Mouse (Mus musculus): Measurements from ENCODE around the gene Casr. TPM values are rescaled to one million over a fixed set of nuclear protein-coding genes. Genes with fewer than 3 reads are reported as not detected.

Casr gene
- polyA plus RNA-seq, 1 experiment from 2014 or later = 0.06 TPM

- Histone ChIP-seq H3K4me2 (replicated peaks) (no peak overlapping the region), H3K9ac (no peak overlapping the region), H3K9me3 (no peaks in the 10 kb centered on the region), H3K4me3 (replicated peaks) (no peak overlapping the region), H3K4me1 (replicated peaks) (no peaks in the 10 kb centered on the region), H3K36me3 (no peaks in the 10 kb centered on the region), H3K27me3 (replicated peaks) (no peaks in the 10 kb centered on the region), H3K27ac (no peak overlapping the region)
- ATAC-seq = no peak
- WGBS = 73% methylated on average over 2 of the region's 2 CpGs
Observed at GRCm38 (mm10) chr16:36467936-36468335, 94.0 kb downstream of the Casr start.

GRCm38 (mm10) chr16:36465436-36465835 lies 96.5 kb downstream of the Casr start:
- Histone ChIP-seq H3K4me2 (replicated peaks) (no peak overlapping the region), H3K27me3 (replicated peaks) (no peaks in the 10 kb centered on the region), H3K27ac (no peak overlapping the region), H3K9ac (no peak overlapping the region), H3K4me3 (replicated peaks) (no peak overlapping the region), H3K9me3 (no peaks in the 10 kb centered on the region), H3K36me3 (no peaks in the 10 kb centered on the region), H3K4me1 (replicated peaks) (no peaks in the 10 kb centered on the region)
- WGBS = 86% methylated on average over 3 of the region's 3 CpGs
- ATAC-seq = no peak

- Histone ChIP-seq H3K4me2 (replicated peaks) (no peak overlapping the region), H3K9ac (no peak overlapping the region), H3K4me1 (replicated peaks) (no peaks in the 10 kb centered on the region), H3K27ac (no peak overlapping the region), H3K36me3 (no peaks in the 10 kb centered on the region), H3K27me3 (replicated peaks) (no peaks in the 10 kb centered on the region), H3K4me3 (replicated peaks) (no peak overlapping the region), H3K9me3 (no peaks in the 10 kb centered on the region)
- 82% methylated on average over 4 of the region's 4 CpGs for WGBS
- ATAC-seq = no peak
Observed at GRCm38 (mm10) chr16:36464076-36464475, 97.9 kb downstream of the Casr start.

- H3K4me3 ChIP-seq (replicated peaks) = no peak overlapping the region
- H3K4me1 ChIP-seq (replicated peaks) = no peaks in the 10 kb centered on the region
- H3K9ac ChIP-seq = no peak overlapping the region
- no peaks in the 10 kb centered on the region for H3K27me3 ChIP-seq (replicated peaks)
- no peaks in the 10 kb centered on the region for H3K9me3 ChIP-seq
- no peak overlapping the region for H3K27ac ChIP-seq
- no peak overlapping the region for H3K4me2 ChIP-seq (replicated peaks)
- 53% methylated on average over 2 of the region's 2 CpGs for WGBS
- no peak for ATAC-seq
- no peaks in the 10 kb centered on the region for H3K36me3 ChIP-seq
Observed at GRCm38 (mm10) chr16:36460426-36460825, 101.5 kb downstream of the Casr start.

GRCm38 (mm10) chr16:36455342-36455802 lies 106.6 kb downstream of the Casr start, which contains the start of gene Stfa3:
Stfa3 (minus strand) TSS chr16:36455392.
- H3K4me1 ChIP-seq (replicated peaks) = no peaks in the 10 kb centered on the region
- no peak within 1 kb of the TSS for H3K27ac ChIP-seq
- H3K36me3 ChIP-seq = no peaks in the 10 kb centered on the region
- no peak within 1 kb of the TSS for H3K9ac ChIP-seq
- no peak within 1 kb of the TSS for H3K4me3 ChIP-seq (replicated peaks)
- H3K9me3 ChIP-seq = no peaks in the 10 kb centered on the region
- no peaks in the 10 kb centered on the region for H3K27me3 ChIP-seq (replicated peaks)
- no peak within 1 kb of the TSS for H3K4me2 ChIP-seq (replicated peaks)
- ATAC-seq = no peak
- WGBS = 67% methylated on average over 4 of the region's 4 CpGs

Other genes starting within 250 kb of the Casr start
- not detected in 2 replicates for gene BC117090, start 227.8 kb downstream of the Casr start, polyA plus RNA-seq (2015; fragmentation: Nextera tagmentation; extraction: Ambion mirVana)
- 6.0 and 9.8 TPM in 2 replicates for gene BC100530, start 194.4 kb downstream of the Casr start, polyA plus RNA-seq (2015; fragmentation: Nextera tagmentation; extraction: Ambion mirVana)
- 0.92 and 1.4 TPM in 2 replicates for gene Stfa2, start 153.7 kb downstream of the Casr start, polyA plus RNA-seq (2015; fragmentation: Nextera tagmentation; extraction: Ambion mirVana)
- gene Stfa3, start 106.7 kb downstream of the Casr start, polyA plus RNA-seq (2015; fragmentation: Nextera tagmentation; extraction: Ambion mirVana) = 1.6 and 3.1 TPM in 2 replicates
- 2.4 TPM in 2 replicates for gene Cd86, start 103.9 kb upstream of the Casr start, polyA plus RNA-seq (2015; fragmentation: Nextera tagmentation; extraction: Ambion mirVana)
- gene Ildr1, start 131.8 kb upstream of the Casr start, polyA plus RNA-seq (2015; fragmentation: Nextera tagmentation; extraction: Ambion mirVana) = 6.6 and 7.3 TPM in 2 replicates
- 4.9 and 6.6 TPM in 2 replicates for gene Slc15a2, start 222.8 kb upstream of the Casr start, polyA plus RNA-seq (2015; fragmentation: Nextera tagmentation; extraction: Ambion mirVana)